Mouse (Mus musculus): Measurements from ENCODE around the gene Cyp2c38.

- TF ChIP-seq CTCF (IDR thresholded peaks at IDR 0.05; ENCODE audit: control insufficient read depth, insufficient read depth, insufficient replicate concordance, low read depth, low read length) (no peak), POLR2A (IDR thresholded peaks at IDR 0.05; ENCODE audit: control insufficient read depth, low read depth, low read length) (no peak)
Observed at GRCm38 (mm10) chr19:39510534-39510933, 47.7 kb upstream of the Cyp2c38 start, which contains the start of gene Cyp2c39.
